Mouse (Mus musculus) megakaryocyte, embryonic 14.5 days (primary cell): ENCODE results near the gene Gpt2. TPM values are rescaled to one million over a fixed set of nuclear protein-coding genes. Genes with fewer than 3 reads are reported as not detected.

Experiments used
- H3K27me3 ChIP-seq: replicated peaks from 2 replicates; pipeline ENCODE3; 2012; ENCODE audit warnings: inconsistent platforms
- H3K36me3 ChIP-seq: replicated peaks from 2 replicates; pipeline ENCODE3; 2012; ENCODE audit warnings: low read length, inconsistent platforms, mixed read lengths
- H3K4me1 ChIP-seq: 2 replicates; pipeline ENCODE4 v1.6.1; 2012; ENCODE audit warnings: inconsistent platforms
- H3K4me3 ChIP-seq: replicated peaks from 2 replicates; pipeline ENCODE3; 2012; ENCODE audit warnings: moderate library complexity, mild to moderate bottlenecking, inconsistent platforms
- H3K9me3 ChIP-seq: 2 replicates; pipeline ENCODE4 v1.6.1; 2012; ENCODE audit warnings: inconsistent platforms
- FLI1 ChIP-seq: IDR thresholded peaks from 2 replicates; pipeline ENCODE4 v1.6.1; 2012; ENCODE audit warnings: low read length, inconsistent platforms, mixed read lengths
- GATA1 ChIP-seq: IDR thresholded peaks from 3 replicates; pipeline ENCODE4 v1.6.1; 2012; ENCODE audit warnings: mixed read lengths, low read length, inconsistent platforms, borderline replicate concordance
- polyA plus RNA-seq: library from polyadenylated mRNA; stranded (reverse); fragments of >175 nt; gene quantifications from 2 replicates; pipeline ENCODE4 v1.2.3, GENCODE M21; 2012; ENCODE audit warnings: low replicate concordance; ENCODE audit not compliant: insufficient read depth

Gpt2 gene
- polyA plus RNA-seq, 1 experiment = 2.5 TPM

DNA sequence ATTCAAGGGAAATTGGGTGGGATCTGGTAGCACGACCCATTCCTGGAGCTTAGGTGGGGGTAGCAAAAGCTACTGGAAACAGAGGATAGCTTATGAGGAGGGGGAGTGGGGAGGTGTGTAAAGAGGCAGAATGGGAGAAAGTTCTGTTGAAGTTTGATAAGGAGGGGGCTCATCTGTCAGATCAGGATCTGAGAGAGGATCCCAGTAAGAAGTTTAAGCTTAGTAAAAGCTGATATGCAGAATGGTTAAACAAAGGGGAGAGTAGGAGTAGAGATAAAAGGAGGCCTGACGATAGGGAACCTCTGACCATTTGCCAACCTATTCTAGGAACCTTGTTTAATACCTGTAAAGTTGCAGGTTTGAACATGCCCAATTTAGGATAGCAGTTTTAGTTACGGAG lies 72.8 kb downstream of the Gpt2 start:
- no peaks in the 10 kb centered on the region for H3K27me3 ChIP-seq
- H3K4me1 ChIP-seq = peaks cover 12% of the 10 kb centered on the region
- no peaks in the 10 kb centered on the region for H3K36me3 ChIP-seq
- H3K9me3 ChIP-seq = no peaks in the 10 kb centered on the region
- TF ChIP-seq FLI1 (no peak), GATA1 (no peak)
- H3K4me3 ChIP-seq = no peak overlapping the region

DNA sequence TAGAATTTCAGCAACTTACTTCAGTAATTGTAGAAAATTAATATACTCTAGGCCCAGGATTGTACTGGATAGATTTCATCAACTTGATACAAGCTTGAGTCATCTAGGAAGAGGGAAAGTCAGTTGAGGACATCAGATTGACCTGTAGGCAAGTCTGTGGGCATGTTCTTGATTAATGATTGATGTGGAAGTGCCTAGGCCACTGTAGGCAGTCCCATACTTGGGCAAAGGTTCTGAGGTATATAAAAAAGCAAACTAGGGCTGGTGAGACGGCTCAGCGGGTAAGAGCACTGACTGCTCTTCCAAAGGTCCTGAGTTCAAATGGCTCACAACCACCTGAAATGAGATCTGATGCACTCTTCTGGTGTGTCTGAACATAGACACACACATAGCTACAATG lies 75.4 kb downstream of the Gpt2 start:
- H3K36me3 ChIP-seq = no peaks in the 10 kb centered on the region
- H3K4me3 ChIP-seq = no peak overlapping the region
- peaks cover 3% of the 10 kb centered on the region; the same call in 1 of the 2 replicates for H3K4me1 ChIP-seq
- TF ChIP-seq FLI1 (no peak), GATA1 (no peak)
- no peaks in the 10 kb centered on the region for H3K27me3 ChIP-seq
- no peaks in the 10 kb centered on the region for H3K9me3 ChIP-seq

DNA sequence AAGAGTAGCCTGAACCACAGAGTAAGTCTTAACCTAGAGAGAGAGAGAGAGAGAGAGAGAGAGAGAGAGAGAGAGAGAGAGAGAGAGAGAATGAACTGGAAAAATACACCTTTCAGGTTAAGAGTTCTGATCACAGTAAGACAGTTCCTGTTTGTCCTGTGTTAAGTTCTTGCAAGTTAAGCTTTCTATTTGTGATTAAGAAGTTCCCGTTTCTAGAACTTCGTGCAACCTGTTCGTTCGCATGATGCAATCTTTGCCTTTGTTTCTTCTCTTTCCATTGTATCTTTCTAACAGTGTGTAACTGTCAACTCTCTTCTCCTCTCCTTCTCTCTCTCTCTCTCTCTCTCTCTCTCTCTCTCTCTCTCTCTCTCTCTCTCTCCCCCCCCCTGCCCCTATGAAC lies 78.1 kb downstream of the Gpt2 start:
- Histone ChIP-seq H3K36me3 (no peaks in the 10 kb centered on the region), H3K4me3 (no peak overlapping the region), H3K9me3 (no peaks in the 10 kb centered on the region), H3K27me3 (peaks cover 2% of the 10 kb centered on the region), H3K4me1 (peaks cover 3% of the 10 kb centered on the region; the same call in 1 of the 2 replicates)
- no peak for TF ChIP-seq FLI1
- no peak for TF ChIP-seq GATA1

DNA sequence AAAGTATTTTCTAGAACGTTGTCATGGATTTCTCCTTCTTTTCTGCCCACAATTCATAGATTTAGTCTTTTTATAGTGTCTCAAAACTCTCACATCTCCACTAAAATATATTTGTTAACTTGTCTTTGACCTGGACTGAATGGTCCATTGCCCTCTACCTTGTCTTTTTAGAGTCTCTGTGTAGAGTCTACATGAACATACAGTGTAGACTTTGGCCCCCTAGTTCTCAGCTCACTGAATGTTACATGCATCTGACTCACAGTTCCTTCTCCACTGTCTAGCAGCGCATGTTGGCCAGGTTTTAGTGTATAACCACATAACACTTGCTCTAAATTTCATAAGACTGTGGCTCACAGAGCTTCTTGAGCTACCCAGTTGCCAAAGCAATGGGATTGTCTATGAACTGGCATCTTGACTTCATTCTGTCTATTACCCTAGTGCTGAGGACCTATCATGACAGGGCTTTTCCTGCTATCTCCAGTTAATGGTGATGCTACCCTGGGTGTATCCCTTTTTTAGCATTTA lies 81.7 kb downstream of the Gpt2 start:
- H3K4me3 ChIP-seq = no peak overlapping the region
- H3K4me1 ChIP-seq = no peaks in the 10 kb centered on the region
- H3K36me3 ChIP-seq = no peaks in the 10 kb centered on the region
- peaks cover 2% of the 10 kb centered on the region for H3K27me3 ChIP-seq
- no peaks in the 10 kb centered on the region for H3K9me3 ChIP-seq
- no peak for TF ChIP-seq FLI1
- no peak for TF ChIP-seq GATA1

Other genes starting within 250 kb of the Gpt2 start
- gene Orc6, start 192.9 kb upstream of the Gpt2 start, polyA plus RNA-seq = 5.9 TPM in 1 of 2 replicates, not detected in the other
- gene Vps35, start 192.8 kb upstream of the Gpt2 start, polyA plus RNA-seq = 3.8 TPM in 1 of 2 replicates, not detected in the other
- 4.2 TPM in 1 of 2 replicates, not detected in the other for gene Mylk3, start 106.2 kb upstream of the Gpt2 start, polyA plus RNA-seq
- 34.8 TPM in 1 of 2 replicates, not detected in the other for gene 4921524J17Rik, start 59.7 kb upstream of the Gpt2 start, polyA plus RNA-seq
- 22.8 and 44.5 TPM in 2 replicates for gene Dnaja2, start 62.8 kb downstream of the Gpt2 start, polyA plus RNA-seq
- 0.09 TPM in 1 of 2 replicates, not detected in the other for gene Neto2, start 208.3 kb downstream of the Gpt2 start, polyA plus RNA-seq